Mouse (Mus musculus) inflammation-experienced regulatory T-cells, adult 6 months (primary cell): ENCODE results near the gene B230217C12Rik. TPM values are rescaled to one million over a fixed set of nuclear protein-coding genes. Genes with fewer than 3 reads are reported as not detected.
"Not testable (repeated sequence)": the region's sequence is repeated elsewhere in the genome, so short reads cannot be mapped to it uniquely, and the experiment has no call there.

ENCODE experiments used
- ATAC-seq: one replicate; pipeline ENCODE4 v1.8.0; 2017
- polyA plus RNA-seq, 3 experiments: library from polyadenylated mRNA; unstranded; fragments of 100-300 nt; shearing (Covaris generic); gene quantifications; one replicate each; pipeline ENCODE4 v1.2.1; 2017

Gene B230217C12Rik
- polyA plus RNA-seq, 3 experiments from 2014 or later = 2.1 to 3.0 (median 2.3) TPM

- not testable (repeated sequence) for ATAC-seq
Observed at GRCm38 (mm10) chr11:97872378-97872777, 31.8 kb downstream of the B230217C12Rik start.

- ATAC-seq = no peak
Observed at GRCm38 (mm10) chr11:97874396-97874795, 33.8 kb downstream of the B230217C12Rik start.

- ATAC-seq = no peak
Observed at GRCm38 (mm10) chr11:97877341-97877740, 36.8 kb downstream of the B230217C12Rik start.

- no peak for ATAC-seq
Observed at GRCm38 (mm10) chr11:97880362-97880761, 39.8 kb downstream of the B230217C12Rik start.

GRCm38 (mm10) chr11:97883542-97883917, 43.0 kb downstream of the B230217C12Rik start:
- peak; percentile 62 for ATAC-seq

- peak; percentile 89 for ATAC-seq
Observed at GRCm38 (mm10) chr11:97883918-97884600, 43.5 kb downstream of the B230217C12Rik start, which contains the start of gene Fbxo47. Gene Fbxo47, minus strand, starts transcription at chr11:97884154.

- ATAC-seq = no peak
Observed at GRCm38 (mm10) chr11:97884601-97885185, 44.1 kb downstream of the B230217C12Rik start.

GRCm38 (mm10) chr11:97885296-97885915, 44.8 kb downstream of the B230217C12Rik start:
- no peak for ATAC-seq

GRCm38 (mm10) chr11:97891821-97892220, 51.2 kb downstream of the B230217C12Rik start:
- no peak for ATAC-seq

Other genes with a start within 250 kb of the B230217C12Rik start
- gene Epop, start 211.1 kb upstream of the B230217C12Rik start, polyA plus RNA-seq = under 1 TPM; 0.24 to 0.48 (median 0.45) TPM
- 10 to 100 TPM; 13.4 to 17.0 (median 14.6) TPM for gene Mllt6, start 177.4 kb upstream of the B230217C12Rik start, polyA plus RNA-seq
- gene Cisd3, start 155.0 kb upstream of the B230217C12Rik start, polyA plus RNA-seq = 100 to 1,000 TPM in 1 of 3 experiments, 10 to 100 TPM in 2; 69.0 to 129 (median 86.9) TPM
- gene Pcgf2, start 140.3 kb upstream of the B230217C12Rik start, polyA plus RNA-seq = 1 to 10 TPM; 4.6 to 6.9 (median 5.4) TPM
- 100 to 1,000 TPM; 461 to 576 (median 475) TPM for gene Psmb3, start 137.4 kb upstream of the B230217C12Rik start, polyA plus RNA-seq
- gene Pip4k2b, start 96.1 kb upstream of the B230217C12Rik start, polyA plus RNA-seq = 1 to 10 TPM; 2.4 to 2.9 (median 2.6) TPM
- 10 to 100 TPM; 23.0 to 28.1 (median 23.0) TPM for gene Cwc25, start 74.2 kb upstream of the B230217C12Rik start, polyA plus RNA-seq
- under 1 TPM in 1 of 3 experiments, not detected in 2; 0.56 TPM for gene 1700001P01Rik, start 64.9 kb upstream of the B230217C12Rik start, polyA plus RNA-seq
- 1,000 to 10,000 TPM in 2 of 3 experiments, 100 to 1,000 TPM in 1; 686 to 1,148 (median 1,072) TPM for gene Rpl23, start 58.3 kb upstream of the B230217C12Rik start, polyA plus RNA-seq
- gene Lasp1, start 41.8 kb upstream of the B230217C12Rik start, polyA plus RNA-seq = 10 to 100 TPM; 38.6 to 64.7 (median 40.7) TPM
- gene Fbxo47, start 43.4 kb downstream of the B230217C12Rik start, polyA plus RNA-seq = 1 to 10 TPM in 1 of 3 experiments, under 1 TPM in 1, not detected in 1; 0.54 to 1.0 TPM
- gene Plxdc1, start 145.7 kb downstream of the B230217C12Rik start, polyA plus RNA-seq = 1 to 10 TPM; 1.1 to 8.5 (median 2.2) TPM
- 10 to 100 TPM; 43.8 to 60.5 (median 53.2) TPM for gene Arl5c, start 155.4 kb downstream of the B230217C12Rik start, polyA plus RNA-seq
- 1 to 10 TPM; 1.5 to 2.7 (median 2.4) TPM for gene Cacnb1, start 182.3 kb downstream of the B230217C12Rik start, polyA plus RNA-seq
- gene Rpl19, start 185.9 kb downstream of the B230217C12Rik start, polyA plus RNA-seq = 1,000 to 10,000 TPM; 2,465 to 4,071 (median 3,234) TPM
- gene Stac2, start 212.7 kb downstream of the B230217C12Rik start, polyA plus RNA-seq = under 1 TPM in 1 of 3 experiments, not detected in 2; 0.23 TPM